Mouse (Mus musculus) heart, postnatal 4 days (tissue): Measurements from ENCODE around the gene Syngr4. TPM values are rescaled to one million over a fixed set of nuclear protein-coding genes. Genes with fewer than 3 reads are reported as not detected.
A peak's percentile ranks its signal among the peaks of the same experiment; 100 is the strongest.

Experiments
- DNase-seq: peaks from one replicate; pipeline ENCODE4 v3.0.0; 2021
- total RNA-seq, 2 experiments: library from RNA; stranded (reverse); gene quantifications; 2 replicates each; pipeline ENCODE4 v1.2.3; 2021

Syngr4 gene
- total RNA-seq, 2 experiments from 2014 or later: 0.90 to 1.3 TPM

DNA sequence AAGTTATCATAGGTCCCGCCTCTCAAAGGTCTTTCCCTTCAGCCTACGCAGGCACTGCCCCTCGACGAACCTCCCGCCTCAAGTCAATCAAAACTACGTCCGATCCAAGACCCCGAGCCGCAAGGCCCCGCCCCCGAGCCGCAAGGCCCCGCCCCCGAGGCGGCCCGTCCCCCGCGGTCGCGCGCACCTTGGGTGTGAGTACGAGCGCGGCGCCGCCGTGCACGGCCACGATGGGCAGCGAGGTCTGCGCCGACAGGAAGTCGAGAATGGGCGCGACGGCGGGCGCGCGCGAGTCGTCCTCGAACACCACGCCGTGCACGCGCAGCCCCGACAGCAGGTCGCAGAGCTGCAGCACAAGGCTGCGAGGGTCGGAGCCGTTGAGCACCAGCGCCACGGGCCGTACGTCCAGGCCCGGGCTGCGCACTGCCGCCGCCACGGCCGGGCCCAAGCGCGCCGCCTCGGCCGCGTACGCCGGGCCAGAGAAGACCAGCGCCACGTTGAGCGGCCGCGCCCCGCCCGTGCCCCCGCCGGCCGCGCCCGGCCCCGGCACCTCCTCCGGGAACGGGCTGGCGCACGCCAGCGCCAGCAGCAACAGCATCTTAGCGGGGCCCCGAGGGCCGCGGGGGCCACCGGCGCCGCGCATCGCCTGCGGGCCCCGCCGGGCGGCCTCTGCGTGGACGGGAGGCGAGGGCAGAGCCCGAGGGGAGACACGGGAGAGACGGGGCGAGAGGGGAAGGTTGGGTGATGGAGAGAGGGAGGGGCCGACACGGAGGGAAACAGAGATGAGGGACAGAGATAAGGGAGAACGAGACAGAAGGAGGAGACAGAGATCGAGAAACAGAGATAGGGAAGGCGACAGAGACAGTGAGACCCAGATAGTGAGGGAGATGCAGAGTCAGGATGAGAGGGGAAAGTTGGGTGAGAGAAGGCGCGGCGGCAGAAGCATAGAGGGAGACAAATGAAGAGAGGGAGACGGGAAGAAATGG is 30.3 kb downstream of the Syngr4 start:
- peak; percentile 96 for DNase-seq

DNA sequence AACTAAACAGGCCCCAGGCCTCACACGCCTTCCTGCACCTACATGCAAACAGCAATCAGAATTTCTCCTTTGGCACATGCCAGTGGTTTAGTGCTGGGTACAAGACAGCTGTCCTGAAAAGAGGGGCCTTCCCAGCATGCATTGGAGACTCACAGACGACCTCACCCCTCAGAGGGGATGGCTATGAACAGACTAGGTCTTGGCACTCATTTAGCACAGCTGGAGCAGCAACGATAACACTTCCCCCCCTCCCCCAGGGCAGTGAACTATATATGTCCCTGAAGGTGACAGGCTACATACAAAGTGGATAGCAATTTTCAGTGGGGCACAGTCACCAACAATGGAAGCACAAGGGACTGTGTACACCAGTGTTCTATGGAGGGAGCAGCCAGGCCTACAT is 32.1 kb downstream of the Syngr4 start:
- no peak for DNase-seq

DNA sequence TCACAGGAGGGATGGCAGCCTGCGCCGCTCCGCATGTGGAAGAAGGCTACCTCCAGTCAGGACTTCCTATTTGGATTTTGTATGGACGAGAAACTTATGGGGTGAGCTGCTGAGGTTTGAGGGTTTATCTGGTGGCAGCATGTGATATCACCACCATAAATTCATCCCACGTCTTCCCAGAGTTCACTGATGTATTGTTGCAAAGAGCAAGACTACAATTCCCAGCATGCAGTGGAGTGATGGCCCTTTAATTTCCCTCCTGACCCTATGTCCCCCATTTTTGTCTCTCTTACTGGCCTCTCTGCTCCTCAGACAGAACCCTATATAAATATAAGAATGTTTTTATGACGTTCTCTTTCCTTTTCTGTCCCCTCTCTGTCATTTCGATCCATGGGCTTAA is 33.7 kb downstream of the Syngr4 start:
- no peak for DNase-seq

DNA sequence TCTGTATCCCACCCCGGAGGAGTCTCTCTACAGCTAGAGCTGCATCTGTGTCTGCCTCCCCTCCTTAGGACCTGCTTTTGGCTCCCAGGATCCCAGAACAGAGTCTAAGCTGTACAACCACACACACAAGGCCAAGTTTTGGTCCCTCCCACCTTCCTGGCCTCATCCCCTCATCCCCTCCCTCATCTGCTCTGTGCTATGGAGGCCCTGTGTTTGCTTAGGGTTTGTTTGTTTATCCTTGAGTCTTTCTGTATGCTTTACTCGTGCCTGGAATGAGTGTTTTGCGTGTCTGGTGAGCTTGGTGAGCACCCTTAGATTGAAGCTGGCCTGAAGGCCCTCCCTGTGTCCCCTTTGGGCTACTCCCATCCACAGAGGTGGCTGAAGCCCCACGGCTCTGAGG is 37.5 kb downstream of the Syngr4 start:
- no peak for DNase-seq

DNA sequence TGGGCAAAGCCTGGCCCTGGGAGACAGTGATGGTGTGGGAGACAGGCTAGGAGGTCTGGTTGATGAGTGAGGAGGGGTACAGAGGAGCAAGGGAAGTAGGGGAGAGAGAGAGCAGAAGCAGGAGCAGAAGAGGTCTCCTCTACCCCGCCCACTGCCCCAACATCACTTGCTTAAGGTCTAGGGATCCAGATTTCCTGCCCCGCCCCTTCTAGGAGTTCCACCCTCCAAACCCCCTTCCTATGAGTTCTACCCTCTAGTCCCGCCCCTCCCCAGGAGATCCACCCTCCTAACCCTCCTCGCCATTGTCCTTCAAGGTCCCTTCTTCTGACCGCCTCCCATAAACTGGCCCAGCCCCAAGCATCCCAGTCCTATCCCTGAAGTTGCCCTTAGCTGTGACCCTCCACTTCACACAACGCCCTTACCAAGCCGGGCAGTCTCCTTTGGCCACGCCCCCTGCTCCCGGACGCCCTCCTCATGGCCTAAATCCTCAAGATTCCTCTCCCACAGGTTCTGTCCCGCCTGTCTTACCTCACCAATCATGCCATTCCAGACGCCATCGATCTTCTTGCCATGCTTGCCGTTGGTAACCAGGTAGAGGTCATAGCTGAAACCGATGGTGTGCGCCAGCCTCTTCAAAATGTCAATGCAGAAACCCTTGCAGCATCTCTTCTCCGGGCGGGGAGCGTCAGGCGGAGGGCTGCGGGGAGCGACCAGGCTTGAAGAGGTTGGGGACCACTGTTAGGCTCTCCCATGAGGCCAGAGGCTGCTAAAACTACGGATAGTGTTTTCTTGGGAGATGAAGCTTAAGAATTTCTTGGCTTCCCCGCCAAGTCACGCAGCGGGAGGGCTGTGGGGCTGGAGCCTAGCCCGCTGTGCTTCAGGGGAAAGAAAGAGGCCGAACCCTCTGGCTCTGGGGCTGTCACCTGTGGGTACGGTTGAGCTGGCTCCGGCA is 39.3 kb downstream of the Syngr4 start:
- no peak for DNase-seq

DNA sequence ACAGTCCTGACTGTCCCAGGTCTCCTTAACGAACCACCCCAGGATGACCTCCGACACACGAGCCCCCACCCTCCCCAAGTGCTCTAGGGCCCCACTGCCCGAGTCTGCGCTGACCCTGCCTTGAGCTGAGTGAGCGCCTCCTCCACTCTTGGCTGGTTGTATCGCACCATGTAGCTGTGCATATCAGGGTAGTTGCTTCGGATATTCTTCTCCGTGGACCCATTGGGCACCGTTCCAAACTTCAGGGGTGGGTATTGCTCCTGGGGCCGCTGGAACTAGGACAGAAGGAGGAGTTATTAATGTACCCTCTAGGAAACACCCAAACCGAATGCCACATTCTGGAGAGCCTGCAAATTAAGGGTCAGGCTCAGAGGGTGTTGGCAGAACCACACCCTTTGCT is 43.4 kb downstream of the Syngr4 start:
- no peak for DNase-seq

DNA sequence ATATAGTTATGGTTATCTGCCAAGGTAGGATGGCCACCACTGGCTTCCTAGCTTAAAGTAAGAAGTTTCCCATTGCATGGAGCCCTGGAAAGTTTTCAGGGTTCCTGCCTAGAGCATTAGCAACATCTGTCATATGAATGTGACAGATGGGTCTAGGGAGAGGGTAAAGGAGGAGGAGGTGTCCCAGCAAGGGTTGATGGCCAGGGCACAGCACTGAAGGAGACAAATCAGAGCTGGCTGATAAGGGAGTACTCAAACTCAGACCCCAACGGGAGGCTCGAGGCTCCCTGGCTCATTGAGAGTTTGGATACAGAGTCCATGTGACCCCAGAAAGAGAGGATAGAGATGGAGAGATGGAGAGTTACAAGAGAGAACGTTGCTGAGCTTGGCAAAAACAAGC is 45.9 kb downstream of the Syngr4 start:
- DNase-seq: no peak

DNA sequence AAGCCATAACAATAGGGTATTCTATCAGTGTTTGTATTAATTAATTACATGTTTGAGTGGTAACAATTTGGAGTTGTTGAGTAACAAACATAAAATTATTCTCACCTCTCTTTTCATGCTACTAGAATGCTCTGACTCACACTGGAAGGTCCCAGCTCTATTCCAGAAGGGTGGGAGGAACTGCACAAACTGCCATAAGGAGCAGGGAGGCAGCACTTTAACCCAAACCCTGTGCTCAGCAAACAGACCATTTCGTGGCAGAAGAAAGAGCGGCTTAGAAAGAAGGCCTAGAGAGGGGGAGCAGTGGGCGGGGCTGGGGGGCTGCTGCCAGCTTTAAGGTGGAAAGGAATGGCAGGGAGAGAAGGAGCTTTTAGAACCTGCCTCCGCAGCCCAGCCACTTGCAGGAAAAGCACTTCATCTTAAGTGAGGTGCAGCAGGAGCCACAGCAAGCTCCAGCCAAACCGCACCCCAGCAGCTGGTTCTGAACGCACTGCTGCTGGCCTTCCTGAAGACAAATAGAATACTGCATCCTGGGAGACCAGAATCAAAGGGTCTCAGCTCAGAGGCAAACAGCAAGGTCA is 48.0 kb downstream of the Syngr4 start:
- DNase-seq: no peak

DNA sequence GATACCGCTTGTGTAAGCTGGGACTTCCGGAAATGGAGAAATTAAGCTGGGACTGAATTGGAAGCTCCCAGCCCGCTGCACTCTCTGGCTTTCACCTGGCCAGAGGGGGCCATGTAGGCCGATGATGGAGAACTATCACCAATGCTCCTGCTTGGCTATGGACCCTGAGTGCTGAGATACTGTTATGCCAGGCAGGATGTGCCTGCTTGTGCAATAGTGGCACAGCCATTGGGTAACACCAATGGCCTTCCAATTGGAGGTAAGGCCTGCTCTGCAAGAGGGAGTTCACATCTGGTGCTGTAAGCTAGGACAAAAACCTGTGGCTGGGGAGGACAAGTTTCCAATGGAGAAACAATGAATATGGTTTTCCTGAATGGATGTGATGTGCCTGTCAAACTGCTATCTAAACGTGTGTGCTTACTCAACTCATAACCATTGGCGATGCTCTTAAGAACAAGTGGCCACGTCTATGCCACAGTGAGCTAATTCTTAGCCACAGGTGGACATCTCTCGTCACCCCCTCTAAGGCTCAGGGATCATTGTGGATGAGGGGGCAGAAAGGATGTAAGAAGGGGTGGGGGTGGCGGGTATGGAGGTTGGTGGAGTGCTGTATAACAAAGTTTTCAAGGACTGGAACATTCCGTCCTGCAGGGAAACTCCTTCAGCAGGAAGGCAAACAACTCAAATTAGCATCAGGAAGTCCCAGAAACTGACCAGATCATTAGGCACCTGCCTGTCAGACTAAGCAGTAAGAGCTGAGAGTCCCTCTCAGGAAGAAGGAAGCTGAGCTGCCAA is 53.4 kb downstream of the Syngr4 start:
- no peak for DNase-seq

Other genes starting within 250 kb of the Syngr4 start
- gene Fut2, start 230.3 kb downstream of the Syngr4 start, total RNA-seq: not detected
- not detected for gene Ntn5, start 212.7 kb downstream of the Syngr4 start, total RNA-seq
- gene Sec1, start 202.3 kb downstream of the Syngr4 start, total RNA-seq: under 1 TPM; 0.14 to 0.18 TPM
- 1 to 10 TPM; 4.5 to 5.0 TPM for gene Car11, start 196.9 kb downstream of the Syngr4 start, total RNA-seq
- gene Dbp, start 191.6 kb downstream of the Syngr4 start, total RNA-seq: 10 to 100 TPM; 22.6 to 25.1 TPM
- 100 to 1,000 TPM; 787 to 798 TPM for gene Rpl18, start 181.3 kb downstream of the Syngr4 start, total RNA-seq
- 10 to 100 TPM; 14.2 to 16.7 TPM for gene Sphk2, start 178.7 kb downstream of the Syngr4 start, total RNA-seq
- under 1 TPM; 0.38 to 0.43 TPM for gene Fam83e, start 175.5 kb downstream of the Syngr4 start, total RNA-seq
- not detected for gene Spaca4, start 170.9 kb downstream of the Syngr4 start, total RNA-seq
- gene Lmtk3, start 113.0 kb downstream of the Syngr4 start, total RNA-seq: under 1 TPM; 0.10 to 0.16 TPM
- gene Sult2b1, start 112.0 kb downstream of the Syngr4 start, total RNA-seq: not detected
- 100 to 1,000 TPM; 105 to 107 TPM for gene Cyth2, start 82.1 kb downstream of the Syngr4 start, total RNA-seq
- gene Kcnj14, start 71.9 kb downstream of the Syngr4 start, total RNA-seq: under 1 TPM; 0.34 to 0.38 TPM
- 10 to 100 TPM; 19.3 to 19.9 TPM for gene Grwd1, start 65.8 kb downstream of the Syngr4 start, total RNA-seq
- 100 to 1,000 TPM; 118 to 130 TPM for gene Kdelr1, start 23.9 kb downstream of the Syngr4 start, total RNA-seq
- under 1 TPM; 0.52 to 0.63 TPM for gene Grin2d, start 18.3 kb downstream of the Syngr4 start, total RNA-seq
- 10 to 100 TPM; 36.9 to 43.9 TPM for gene Tmem143, start 227 bp upstream of the Syngr4 start, total RNA-seq
- 10 to 100 TPM; 38.0 to 42.1 TPM for gene Emp3, start 24.7 kb upstream of the Syngr4 start, total RNA-seq
- 1 to 10 TPM; 1.6 TPM for gene Ccdc114, start 27.4 kb upstream of the Syngr4 start, total RNA-seq
- not detected for gene Abcc6, start 133.6 kb upstream of the Syngr4 start, total RNA-seq
- 10 to 100 TPM; 61.0 to 64.7 TPM for gene Nomo1, start 137.0 kb upstream of the Syngr4 start, total RNA-seq
- gene Kcnj11, start 204.1 kb upstream of the Syngr4 start, total RNA-seq: 10 to 100 TPM; 55.6 to 61.3 TPM